Mouse (Mus musculus) thymus, postnatal 0 days (tissue): ENCODE results near the gene Men1. TPM values are rescaled to one million over a fixed set of nuclear protein-coding genes. Genes with fewer than 3 reads are reported as not detected.

ENCODE experiments used
- DNase-seq: peaks from one replicate; pipeline ENCODE4 v3.0.0-alpha.2; 2015; ENCODE audit warnings: low spot score
- polyA plus RNA-seq: library from polyadenylated mRNA; unstranded; fragments of >200 nt; fragmentation: Nextera tagmentation; extraction: Ambion mirVana; gene quantifications from 2 replicates; pipeline ENCODE4 v1.2.1, GENCODE M21; 2015

The Men1 gene
- polyA plus RNA-seq, 1 experiment from 2014 or later: 54.0 TPM

DNA sequence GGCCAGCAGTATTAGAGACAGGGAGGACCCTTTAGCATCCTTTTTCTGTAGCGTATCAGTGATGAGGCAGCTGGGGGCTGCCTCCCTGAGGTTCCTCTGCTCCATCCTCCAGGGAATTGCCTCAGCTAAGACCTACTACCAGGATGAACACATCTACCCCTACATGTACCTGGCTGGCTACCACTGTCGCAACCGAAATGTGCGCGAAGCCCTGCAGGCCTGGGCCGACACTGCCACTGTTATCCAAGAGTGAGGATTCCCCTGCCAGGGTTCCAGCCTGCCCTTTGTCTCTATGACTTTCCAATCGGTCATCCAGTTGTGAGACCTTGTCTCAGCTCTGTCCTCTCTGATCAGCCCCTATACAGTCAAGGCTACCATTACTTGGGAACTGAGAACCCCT lies 3.4 kb downstream of the Men1 start:
- no peak for DNase-seq

GRCm38 (mm10) chr19:6338716-6339115 lies 3.9 kb downstream of the Men1 start:
- no peak for DNase-seq

GRCm38 (mm10) chr19:6339191-6339590 lies 4.4 kb downstream of the Men1 start:
- no peak for DNase-seq

DNA sequence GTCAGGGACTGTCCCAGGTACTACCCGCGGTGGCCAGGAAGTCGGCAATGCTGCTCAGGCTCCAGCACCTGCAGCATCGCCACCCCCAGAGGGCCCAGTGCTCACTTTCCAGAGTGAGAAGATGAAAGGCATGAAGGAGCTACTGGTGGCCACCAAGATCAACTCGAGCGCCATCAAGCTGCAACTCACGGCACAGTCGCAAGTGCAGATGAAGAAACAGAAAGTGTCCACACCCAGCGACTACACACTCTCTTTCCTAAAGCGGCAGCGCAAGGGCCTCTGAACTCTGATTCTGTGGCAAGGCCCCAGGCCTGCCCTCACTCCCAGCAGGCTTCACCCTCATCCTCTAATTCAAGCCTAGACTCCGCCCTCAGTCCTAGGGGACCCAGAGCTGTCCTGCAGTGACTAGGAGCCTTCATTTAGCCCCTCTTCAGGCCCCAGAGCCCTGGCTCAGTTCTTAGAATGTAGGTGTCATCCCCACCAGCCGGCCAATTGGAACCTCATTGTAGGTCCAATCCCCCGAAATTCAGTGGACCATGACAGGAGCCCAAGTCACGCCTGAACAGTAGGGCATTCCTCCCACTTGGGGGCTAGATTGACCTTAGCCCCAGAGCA lies 5.2 kb downstream of the Men1 start:
- peak; percentile 83 for DNase-seq

- DNase-seq: peak; percentile 92
Observed at GRCm38 (mm10) chr19:6340524-6341452, 6.0 kb downstream of the Men1 start, which contains the start of gene Map4k2. TSS of gene Map4k2 (plus strand) at chr19:6341135.

DNA sequence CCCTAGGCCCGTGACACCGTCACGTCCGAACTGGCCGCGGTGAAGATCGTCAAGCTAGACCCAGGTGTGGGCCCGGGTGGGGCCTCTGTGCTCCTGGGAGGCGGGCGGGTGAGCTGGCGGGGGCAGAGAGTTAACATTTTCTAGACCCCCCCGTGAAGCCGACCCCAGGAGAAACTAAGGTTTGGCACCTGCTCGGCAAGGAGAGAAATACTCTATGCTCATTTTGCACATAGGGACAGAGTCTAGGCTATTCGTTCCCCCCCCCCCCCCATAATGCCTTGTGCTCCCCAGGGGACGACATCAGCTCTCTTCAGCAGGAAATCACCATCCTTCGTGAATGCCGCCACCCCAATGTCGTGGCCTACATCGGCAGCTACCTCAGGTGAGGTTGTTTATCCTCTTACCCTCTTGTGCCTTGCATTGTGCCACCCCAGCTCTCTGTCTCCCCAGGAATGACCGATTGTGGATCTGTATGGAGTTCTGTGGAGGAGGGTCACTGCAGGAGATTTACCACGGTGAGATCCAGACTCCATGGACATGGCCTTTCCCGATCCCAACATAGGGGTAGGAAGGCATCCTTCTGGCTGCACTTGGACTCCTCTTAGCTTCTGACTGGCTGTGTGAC lies 6.8 kb downstream of the Men1 start:
- peak; percentile 42 for DNase-seq

DNA sequence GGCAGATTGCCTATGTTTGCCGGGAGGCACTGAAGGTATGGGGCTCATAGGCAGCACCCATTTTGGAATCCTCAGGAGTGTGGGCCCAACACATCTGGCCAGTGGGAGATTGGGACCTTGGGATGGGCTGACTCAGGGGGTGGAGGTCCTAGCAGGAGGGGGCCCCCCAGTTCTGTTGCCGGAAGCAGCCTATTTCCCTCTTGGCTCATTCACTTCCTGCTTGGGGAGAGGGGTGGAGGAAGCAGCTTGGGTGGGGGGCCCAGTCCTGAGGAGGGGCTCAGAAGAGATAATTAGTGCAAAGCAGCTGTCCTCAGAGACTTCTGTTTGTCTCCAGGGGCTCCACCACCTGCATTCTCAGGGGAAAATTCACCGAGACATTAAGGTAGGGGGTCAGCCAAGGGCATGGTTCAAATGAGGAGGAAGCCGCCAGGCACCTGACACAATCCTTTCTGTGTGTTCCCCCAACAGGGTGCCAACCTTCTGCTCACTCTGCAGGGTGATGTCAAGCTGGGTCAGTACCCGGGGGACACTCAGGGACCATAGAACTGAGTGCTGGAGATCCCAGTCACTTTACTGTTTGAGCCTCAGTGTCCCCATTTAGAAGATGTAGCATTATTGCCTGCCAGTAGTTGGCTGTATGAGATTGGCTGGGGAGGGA lies 7.6 kb downstream of the Men1 start:
- peak; percentile 42 for DNase-seq

DNA sequence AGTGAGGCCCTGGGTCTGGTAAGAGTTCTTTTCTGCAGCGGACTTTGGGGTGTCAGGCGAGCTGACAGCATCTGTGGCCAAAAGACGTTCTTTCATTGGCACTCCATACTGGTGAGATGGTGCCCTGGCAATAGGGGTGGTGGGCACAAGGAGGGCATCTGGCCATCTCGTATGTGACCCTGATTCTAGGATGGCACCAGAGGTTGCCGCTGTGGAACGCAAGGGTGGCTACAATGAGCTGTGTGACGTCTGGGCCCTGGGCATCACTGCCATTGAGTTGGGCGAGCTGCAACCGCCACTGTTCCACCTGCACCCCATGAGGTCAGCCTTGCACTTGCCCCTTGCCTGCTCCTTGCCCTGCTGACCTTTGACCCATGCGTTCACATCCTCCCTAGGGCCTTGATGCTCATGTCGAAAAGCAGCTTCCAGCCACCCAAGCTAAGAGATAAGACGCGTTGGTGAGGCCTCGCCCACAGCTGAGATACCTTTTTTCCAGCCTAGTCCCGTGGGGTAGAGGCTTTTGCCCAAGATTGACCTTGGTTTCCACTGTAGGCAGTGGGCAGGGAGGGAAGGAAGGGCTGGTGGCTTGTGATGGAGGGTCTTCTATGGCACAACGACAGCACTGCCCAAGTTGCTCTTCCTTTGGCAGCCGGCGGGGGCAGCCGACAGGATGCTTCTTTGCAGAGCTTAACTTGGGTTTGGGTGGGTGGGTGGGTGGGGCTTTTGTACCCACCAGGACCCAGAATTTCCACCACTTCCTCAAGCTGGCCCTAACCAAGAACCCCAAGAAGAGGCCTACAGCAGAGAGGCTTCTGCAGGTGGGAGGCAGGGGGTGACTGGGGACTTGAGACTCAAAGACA lies 8.5 kb downstream of the Men1 start:
- peak; percentile 64 for DNase-seq

- DNase-seq: no peak
Observed at GRCm38 (mm10) chr19:6343996-6344395, 9.2 kb downstream of the Men1 start.

DNA sequence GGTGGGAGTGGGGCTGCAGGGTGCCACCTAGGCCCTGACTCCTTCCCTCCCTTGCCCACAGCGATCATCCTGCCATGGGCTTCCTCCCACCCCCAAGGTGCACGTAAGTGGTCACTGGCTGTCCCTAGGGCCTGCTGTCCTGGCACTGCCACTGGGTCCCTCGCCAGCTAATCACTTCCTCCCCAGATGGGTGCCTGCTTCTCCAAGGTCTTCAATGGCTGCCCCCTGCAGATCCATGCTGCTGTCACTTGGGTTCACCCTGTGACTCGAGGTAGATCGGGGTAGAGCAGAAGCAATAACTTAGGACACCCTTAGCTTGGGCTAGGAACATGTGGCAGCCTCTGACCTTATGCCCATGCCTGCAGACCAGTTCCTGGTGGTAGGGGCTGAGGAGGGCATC lies 11.2 kb downstream of the Men1 start:
- DNase-seq: no peak

DNA sequence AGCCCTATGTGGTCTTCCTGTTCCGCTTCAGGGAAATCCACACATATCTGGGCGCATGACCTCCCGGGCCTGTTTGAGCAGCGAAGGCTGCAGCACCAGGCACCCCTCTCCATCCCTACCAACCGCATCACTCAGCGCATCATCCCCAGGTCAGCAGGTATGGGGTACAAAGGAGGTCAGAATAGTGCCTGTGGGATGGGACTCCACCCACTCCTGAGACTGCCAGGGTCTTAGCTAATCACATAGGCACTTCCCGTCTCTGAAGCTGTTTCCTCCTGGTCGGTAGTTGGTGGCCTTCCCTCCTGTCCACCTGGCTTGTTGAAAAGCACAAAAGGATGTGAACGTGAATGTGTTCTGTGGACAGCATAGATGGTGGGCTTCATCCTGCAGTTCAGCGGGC lies 11.9 kb downstream of the Men1 start:
- no peak for DNase-seq

DNA sequence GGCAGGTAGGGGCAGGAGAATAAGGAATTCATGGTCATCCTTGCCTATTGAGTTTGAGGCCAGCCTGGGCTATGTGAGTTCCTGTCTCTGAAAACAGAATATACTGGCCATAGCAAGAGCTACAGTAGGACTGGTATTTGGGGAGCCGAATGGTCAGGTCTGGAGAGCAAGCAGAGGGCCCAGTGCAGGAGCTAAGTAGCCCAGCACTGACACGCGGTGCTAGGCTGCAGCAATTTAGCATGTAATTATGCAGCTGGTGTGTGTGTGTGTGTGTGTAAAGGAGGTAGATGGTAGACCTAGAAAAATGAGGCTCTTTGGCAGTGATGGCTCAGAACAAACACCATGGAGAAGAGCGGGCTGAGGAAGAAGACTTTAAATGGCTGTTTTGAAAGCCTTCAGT lies 12.8 kb downstream of the Men1 start:
- no peak for DNase-seq

DNA sequence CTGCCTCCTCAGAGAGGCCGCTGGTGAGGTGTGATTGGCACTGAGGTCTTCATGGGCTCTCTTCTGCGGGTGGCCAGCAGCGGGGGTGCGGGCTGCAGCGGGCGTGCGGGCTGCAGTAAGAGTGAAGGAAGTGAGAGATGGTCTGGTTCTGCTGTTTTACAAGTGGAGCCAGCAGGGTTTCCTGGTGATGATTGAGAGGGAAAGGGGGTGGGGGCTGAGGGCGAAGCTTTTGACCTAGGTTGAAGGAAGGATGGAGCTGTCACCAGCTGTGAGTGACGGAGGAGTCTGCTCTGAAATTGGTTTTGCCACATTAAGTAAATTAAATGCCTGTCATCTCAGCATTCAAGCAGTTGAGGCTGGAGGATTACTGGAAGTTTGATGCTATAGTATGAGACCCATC lies 13.9 kb downstream of the Men1 start:
- no peak for DNase-seq

- DNase-seq: no peak
Observed at GRCm38 (mm10) chr19:6349215-6349983, 14.6 kb downstream of the Men1 start.

- no peak for DNase-seq
Observed at GRCm38 (mm10) chr19:6351431-6352106, 16.8 kb downstream of the Men1 start.

GRCm38 (mm10) chr19:6352107-6352505 lies 17.3 kb downstream of the Men1 start:
- DNase-seq: no peak

DNA sequence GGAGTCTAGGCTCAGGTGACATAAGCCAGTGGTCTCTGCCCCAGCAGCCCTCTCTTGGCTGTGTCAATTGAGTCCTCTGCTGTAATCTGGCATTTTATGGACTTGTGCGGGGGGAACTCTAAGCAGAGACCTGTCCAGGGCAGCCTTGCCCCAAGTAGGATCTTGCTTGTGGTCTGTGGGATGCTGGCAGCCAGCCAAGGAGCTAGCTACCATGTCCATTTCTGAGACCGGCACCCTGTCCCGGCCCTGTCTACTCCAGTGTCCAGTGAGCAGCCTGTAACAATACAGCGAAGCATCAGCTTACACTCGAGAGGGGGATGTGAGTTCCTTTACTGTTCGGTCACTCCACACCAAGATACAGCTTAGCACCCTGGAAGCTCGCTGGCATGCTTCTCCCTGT lies 19.3 kb downstream of the Men1 start:
- no peak for DNase-seq

DNA sequence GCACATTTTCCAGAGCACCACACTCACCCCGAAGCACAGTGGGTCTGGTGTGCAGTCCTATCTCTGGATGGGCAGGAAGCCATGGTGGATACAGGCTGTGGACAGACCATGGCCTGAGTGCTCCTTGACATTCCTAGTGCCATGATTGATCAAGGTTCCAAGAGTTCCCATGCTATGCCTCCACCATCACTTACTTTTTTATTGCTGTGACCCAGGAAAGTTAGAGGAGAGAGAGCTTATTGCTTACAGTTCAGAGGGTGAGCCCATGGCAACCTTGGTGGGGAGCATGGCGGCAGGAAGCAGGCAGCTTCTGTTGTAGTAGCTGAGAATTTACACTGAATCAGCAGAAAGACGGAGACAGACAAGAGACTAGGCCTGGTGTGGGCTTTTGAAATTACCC lies 26.5 kb downstream of the Men1 start:
- DNase-seq: no peak

DNA sequence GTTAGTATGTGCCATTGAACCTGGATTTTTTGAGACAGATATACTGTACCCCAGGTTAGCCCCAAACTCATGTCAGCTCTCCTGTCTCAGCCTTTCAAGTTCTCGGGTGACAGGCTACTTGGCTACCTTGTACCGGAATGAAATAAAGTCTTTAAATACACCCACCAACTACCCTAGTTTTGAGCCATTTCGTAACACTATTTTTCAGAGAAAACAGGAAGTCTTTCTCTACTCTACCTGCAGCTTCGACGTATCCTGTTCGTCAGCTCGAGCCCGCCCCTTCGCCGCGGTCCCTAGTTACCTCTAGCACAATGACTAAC lies 28.3 kb downstream of the Men1 start:
- DNase-seq: no peak
